ENCODE assay signal across 7 mouse cellular contexts in genomic region chr3:52103531-52104181, GRCm38 (mm10). TPM values are rescaled to one million over a fixed set of nuclear protein-coding genes. Genes with fewer than 3 reads are reported as not detected.
DNase-seq lines count a peak whose midpoint lies in the region; ATAC-seq and TF ChIP-seq lines count a peak whose summit lies in the region.

No protein-coding gene starts in this region.

- peak overlapping the region; percentile 83 for H3K4me3 ChIP-seq in intestine, postnatal 0 days (ENCODE audit: low read depth, low read length)
- peak overlapping the region; percentile 90 for H3K4me3 ChIP-seq in limb, embryonic 10.5 days
- H3K4me3 ChIP-seq in midbrain, embryonic 13.5 days (replicated peaks): peak overlapping the region; percentile 86

- peak; percentile 71 for DNase-seq in adrenal gland, postnatal 10 days
- peak; percentile 65 for DNase-seq in embryo, embryonic 10.5 days (ENCODE audit: low spot score)
- peak; percentile 97 for DNase-seq in heart, adult 11 months
- DNase-seq in limb, embryonic 10.5 days (ENCODE audit: low spot score): peak; percentile 72
- DNase-seq in spleen, postnatal 10 days (ENCODE audit: low spot score in 2 of 2): peak; percentile 53 to 54

- TF ChIP-seq CTCF in intestine, postnatal 0 days (IDR thresholded peaks at IDR 0.05; ENCODE audit: low read depth): no peak

- no peak for ATAC-seq in intestine, postnatal 0 days
- ATAC-seq in midbrain, embryonic 13.5 days: no peak

- H3K9ac ChIP-seq in intestine, postnatal 0 days (ENCODE audit: low read depth, low read length): peak overlapping the region; percentile 71
- peak overlapping the region; percentile 97 for H3K9ac ChIP-seq in midbrain, embryonic 13.5 days (replicated peaks)

- H3K27ac ChIP-seq in intestine, postnatal 0 days (ENCODE audit: low read depth, low read length): peak overlapping the region; percentile 97
- peak overlapping the region; percentile 98 for H3K27ac ChIP-seq in limb, embryonic 10.5 days
- peak overlapping the region; percentile 100 for H3K27ac ChIP-seq in midbrain, embryonic 13.5 days

- H3K4me1 ChIP-seq in intestine, postnatal 0 days (replicated peaks; ENCODE audit: control insufficient read depth, insufficient read depth, low read length): no peaks in the 10 kb centered on the region
- peaks cover 19% of the 10 kb centered on the region for H3K4me1 ChIP-seq in limb, embryonic 10.5 days
- peaks cover 19% of the 10 kb centered on the region for H3K4me1 ChIP-seq in midbrain, embryonic 13.5 days (replicated peaks)

- no peaks in the 10 kb centered on the region for H3K27me3 ChIP-seq in intestine, postnatal 0 days (replicated peaks; ENCODE audit: control insufficient read depth, insufficient read depth, low read length)
- H3K27me3 ChIP-seq in limb, embryonic 10.5 days (ENCODE audit: low read depth, poor library complexity, severe bottlenecking): no peaks in the 10 kb centered on the region
- H3K27me3 ChIP-seq in midbrain, embryonic 13.5 days: 0 out of 2 replicates have a peak, but pooled peaks cover 2% of the 10 kb centered on the region

- WGBS in intestine, postnatal 0 days: under 1% methylated on average over 55 of the region's 55 CpGs
- WGBS in limb, embryonic 10.5 days: under 1% methylated on average over 55 of the region's 55 CpGs
- WGBS in midbrain, embryonic 13.5 days: under 1% methylated on average over 55 of the region's 55 CpGs

- H3K4me2 ChIP-seq in intestine, postnatal 0 days (replicated peaks; ENCODE audit: low read depth): peak overlapping the region; percentile 96
- peak overlapping the region; percentile 83 for H3K4me2 ChIP-seq in midbrain, embryonic 13.5 days (replicated peaks)

- H3K36me3 ChIP-seq in intestine, postnatal 0 days (ENCODE audit: control insufficient read depth, insufficient read depth): no peaks in the 10 kb centered on the region
- H3K36me3 ChIP-seq in limb, embryonic 10.5 days: no peaks in the 10 kb centered on the region
- H3K36me3 ChIP-seq in midbrain, embryonic 13.5 days: no peaks in the 10 kb centered on the region

- no peaks in the 10 kb centered on the region for H3K9me3 ChIP-seq in intestine, postnatal 0 days (ENCODE audit: control insufficient read depth)
- H3K9me3 ChIP-seq in limb, embryonic 10.5 days (replicated peaks): no peaks in the 10 kb centered on the region
- H3K9me3 ChIP-seq in midbrain, embryonic 13.5 days: no peaks in the 10 kb centered on the region

RNA-seq across cellular contexts. Expression of gene Maml3, which starts 1.2 kb away (rescaled TPM):
- total RNA-seq in adrenal gland, postnatal 10 days (2021): 10 to 100 TPM in 1 of 2 experiments, 1 to 10 TPM in 1; 8.3 to 10.9 TPM
- polyA plus RNA-seq in intestine, postnatal 0 days (2015; fragmentation: Nextera tagmentation; extraction: Ambion mirVana): 2.0 and 2.1 TPM in 2 replicates
- 4.3 and 4.7 TPM in 2 replicates for polyA plus RNA-seq in limb, embryonic 10.5 days (2016; fragmentation: Nextera tagmentation; extraction: Ambion mirVana)
- polyA plus RNA-seq in midbrain, embryonic 13.5 days (2015; fragmentation: Nextera tagmentation; extraction: Ambion mirVana): 8.3 and 8.6 TPM in 2 replicates
